Mouse (Mus musculus) limb, embryonic 15.5 days (tissue): ENCODE data around the gene Gm10198. TPM values are rescaled to one million over a fixed set of nuclear protein-coding genes. Genes with fewer than 3 reads are reported as not detected.
A peak's percentile ranks its signal among the peaks of the same experiment; 100 is the strongest.

Experiments used
- ATAC-seq: fragments of 200-750 bp; cut with Nextera tagmentation; 2 replicates; pipeline ENCODE4 v1.8.0; 2017; ENCODE audit warnings: low read depth, moderate TSS enrichment; ENCODE audit not compliant: insufficient number of reproducible peaks, low FRiP score, low TSS enrichment
- H3K27ac ChIP-seq: fragments of 300-500 bp; sonication (generic); 2 replicates; pipeline ENCODE4 v1.5.1; 2015; ENCODE audit warnings: moderate library complexity, mild to moderate bottlenecking, inconsistent platforms
- H3K27me3 ChIP-seq: fragments of 300-500 bp; sonication (generic); 2 replicates; pipeline ENCODE4 v1.6.1; 2015; ENCODE audit warnings: inconsistent platforms
- H3K36me3 ChIP-seq: fragments of 300-500 bp; sonication (generic); 2 replicates; pipeline ENCODE4 v1.6.1; 2015; ENCODE audit warnings: inconsistent platforms
- H3K4me1 ChIP-seq: fragments of 300-500 bp; sonication (generic); 2 replicates; pipeline ENCODE4 v1.6.1; 2015; ENCODE audit warnings: inconsistent platforms
- H3K4me2 ChIP-seq: fragments of 300-500 bp; sonication (generic); 2 replicates; pipeline ENCODE4 v1.6.1; 2015; ENCODE audit warnings: mild to moderate bottlenecking, inconsistent platforms
- H3K4me3 ChIP-seq: fragments of 300-500 bp; sonication (generic); 2 replicates; pipeline ENCODE4 v1.5.1; 2015; ENCODE audit warnings: mild to moderate bottlenecking, inconsistent platforms
- H3K9ac ChIP-seq: fragments of 300-500 bp; sonication (generic); 2 replicates; pipeline ENCODE4 v1.6.1; 2015; ENCODE audit warnings: inconsistent platforms
- H3K9me3 ChIP-seq: fragments of 300-500 bp; sonication (generic); 2 replicates; pipeline ENCODE4 v1.6.1; 2016; ENCODE audit warnings: inconsistent platforms
- WGBS: fragments of 180-500 bp; shearing (Covaris S2); methylation state at CpG from one replicate; pipeline ENCODE4 v1.1.7; 2015; 5-methylcytosine and 5-hydroxymethylcytosine counted together
- polyA plus RNA-seq: library from polyadenylated mRNA; unstranded; fragments of >200 nt; fragmentation: Nextera tagmentation; extraction: Ambion mirVana; gene quantifications from 2 replicates; pipeline ENCODE4 v1.2.1, GENCODE M21; 2015

Gm10198 gene
- polyA plus RNA-seq, 1 experiment from 2014 or later: not detected

- Histone ChIP-seq H3K9me3 (no peaks in the 10 kb centered on the region), H3K9ac (no peak overlapping the region), H3K27me3 (no peaks in the 10 kb centered on the region), H3K4me1 (no peaks in the 10 kb centered on the region), H3K36me3 (no peaks in the 10 kb centered on the region), H3K4me3 (no peak overlapping the region), H3K27ac (no peak overlapping the region), H3K4me2 (no peak overlapping the region)
- ATAC-seq: no peak
- WGBS: 61% methylated on average over 4 of the region's 4 CpGs
These were observed 8.8 kb downstream of the Gm10198 start for GRCm38 (mm10) chr13:111601383-111601782.

GRCm38 (mm10) chr13:111604826-111605225, 12.2 kb downstream of the Gm10198 start:
- Histone ChIP-seq H3K27ac (no peak overlapping the region), H3K9ac (no peak overlapping the region), H3K4me3 (no peak overlapping the region), H3K36me3 (no peaks in the 10 kb centered on the region), H3K27me3 (no peaks in the 10 kb centered on the region), H3K9me3 (no peaks in the 10 kb centered on the region), H3K4me1 (no peaks in the 10 kb centered on the region), H3K4me2 (no peak overlapping the region)
- no peak for ATAC-seq
- 90% methylated on average over 5 of the region's 5 CpGs for WGBS

- peak; percentile 40; the same call in 1 of the 2 replicates for ATAC-seq
- WGBS: 59% methylated on average over 13 of the region's 13 CpGs
These were observed 23.9 kb downstream of the Gm10198 start for GRCm38 (mm10) chr13:111616168-111617125.

GRCm38 (mm10) chr13:111620433-111620832, 27.8 kb downstream of the Gm10198 start:
- WGBS: 85% methylated on average over 4 of the region's 4 CpGs
- Histone ChIP-seq H3K4me1 (peaks cover 7% of the 10 kb centered on the region; the same call in 1 of the 2 replicates), H3K9ac (no peak overlapping the region), H3K27ac (no peak overlapping the region), H3K27me3 (no peaks in the 10 kb centered on the region), H3K9me3 (no peaks in the 10 kb centered on the region), H3K36me3 (no peaks in the 10 kb centered on the region), H3K4me2 (no peak overlapping the region), H3K4me3 (no peak overlapping the region)
- no peak for ATAC-seq

More at GRCm38 (mm10) chr13:111616168-111617125, 23.9 kb downstream of the Gm10198 start:
- Histone ChIP-seq H3K4me2 (no peak overlapping the region), H3K9ac (no peak overlapping the region), H3K27me3 (no peaks in the 10 kb centered on the region), H3K36me3 (no peaks in the 10 kb centered on the region), H3K4me1 (peaks cover 7% of the 10 kb centered on the region; the same call in 1 of the 2 replicates), H3K27ac (peak overlapping the region; percentile 54), H3K4me3 (no peak overlapping the region), H3K9me3 (no peaks in the 10 kb centered on the region)

GRCm38 (mm10) chr13:111622425-111622824, 29.8 kb downstream of the Gm10198 start:
- Histone ChIP-seq H3K9me3 (no peaks in the 10 kb centered on the region), H3K4me2 (no peak overlapping the region), H3K4me3 (no peak overlapping the region), H3K36me3 (no peaks in the 10 kb centered on the region), H3K27ac (no peak overlapping the region), H3K27me3 (no peaks in the 10 kb centered on the region), H3K9ac (no peak overlapping the region), H3K4me1 (no peaks in the 10 kb centered on the region)
- 91% methylated on average over 3 of the region's 3 CpGs for WGBS
- ATAC-seq: no peak

GRCm38 (mm10) chr13:111623112-111623511, 30.5 kb downstream of the Gm10198 start:
- no peak for ATAC-seq
- Histone ChIP-seq H3K9ac (no peak overlapping the region), H3K4me3 (no peak overlapping the region), H3K4me2 (no peak overlapping the region), H3K27ac (no peak overlapping the region), H3K4me1 (no peaks in the 10 kb centered on the region), H3K9me3 (no peaks in the 10 kb centered on the region), H3K27me3 (no peaks in the 10 kb centered on the region), H3K36me3 (no peaks in the 10 kb centered on the region)
- WGBS: 81% methylated on average over 7 of the region's 7 CpGs

- no peak overlapping the region for H3K9ac ChIP-seq
- H3K4me3 ChIP-seq: no peak overlapping the region
- H3K36me3 ChIP-seq: no peaks in the 10 kb centered on the region
- 74% methylated on average over 6 of the region's 6 CpGs for WGBS
- H3K27ac ChIP-seq: no peak overlapping the region
- no peak for ATAC-seq
- H3K4me1 ChIP-seq: no peaks in the 10 kb centered on the region
- no peaks in the 10 kb centered on the region for H3K9me3 ChIP-seq
- no peak overlapping the region for H3K4me2 ChIP-seq
- no peaks in the 10 kb centered on the region for H3K27me3 ChIP-seq
These were observed 31.5 kb downstream of the Gm10198 start for GRCm38 (mm10) chr13:111624115-111624514.

GRCm38 (mm10) chr13:111634163-111635160, 41.9 kb downstream of the Gm10198 start:
- H3K27me3 ChIP-seq: no peaks in the 10 kb centered on the region
- H3K4me1 ChIP-seq: no peaks in the 10 kb centered on the region
- no peak for ATAC-seq
- no peak overlapping the region for H3K4me2 ChIP-seq
- no peak overlapping the region for H3K9ac ChIP-seq
- H3K9me3 ChIP-seq: no peaks in the 10 kb centered on the region
- H3K36me3 ChIP-seq: no peaks in the 10 kb centered on the region
- H3K4me3 ChIP-seq: no peak overlapping the region
- 87% methylated on average over 16 of the region's 16 CpGs for WGBS
- H3K27ac ChIP-seq: no peak overlapping the region

GRCm38 (mm10) chr13:111640319-111640718, 47.7 kb downstream of the Gm10198 start:
- Histone ChIP-seq H3K4me2 (no peak overlapping the region), H3K9me3 (no peaks in the 10 kb centered on the region), H3K4me1 (no peaks in the 10 kb centered on the region), H3K9ac (no peak overlapping the region), H3K36me3 (no peaks in the 10 kb centered on the region), H3K27me3 (no peaks in the 10 kb centered on the region), H3K4me3 (no peak overlapping the region), H3K27ac (no peak overlapping the region)
- WGBS: 85% methylated on average over 6 of the region's 6 CpGs
- no peak for ATAC-seq
